Mouse (Mus musculus) limb, embryonic 12.5 days (tissue): Measurements from ENCODE around the gene Ninj1. TPM values are rescaled to one million over a fixed set of nuclear protein-coding genes. Genes with fewer than 3 reads are reported as not detected.

ENCODE experiments used
- ATAC-seq: fragments of 200-750 bp; cut with Nextera tagmentation; 2 replicates; pipeline ENCODE4 v1.8.0; 2017; ENCODE audit warnings: low read depth, moderate TSS enrichment; ENCODE audit not compliant: insufficient number of reproducible peaks, insufficient read depth, low FRiP score, low TSS enrichment
- H3K27ac ChIP-seq: fragments of 300-500 bp; sonication (generic); 2 replicates; pipeline ENCODE4 v1.5.1; 2016; ENCODE audit warnings: mild to moderate bottlenecking, moderate library complexity
- H3K27me3 ChIP-seq: fragments of 300-500 bp; sonication (generic); 2 replicates; pipeline ENCODE4 v1.6.1; 2016; ENCODE audit warnings: mild to moderate bottlenecking, moderate library complexity
- H3K36me3 ChIP-seq: fragments of 300-500 bp; sonication (generic); 2 replicates; pipeline ENCODE4 v1.6.1; 2016; ENCODE audit warnings: mild to moderate bottlenecking, moderate library complexity
- H3K4me1 ChIP-seq: fragments of 300-500 bp; sonication (generic); replicated peaks from 2 replicates; pipeline ENCODE4 v1.6.1; 2016
- H3K4me2 ChIP-seq: fragments of 300-500 bp; sonication (generic); 2 replicates; pipeline ENCODE4 v1.6.1; 2016; ENCODE audit warnings: mild to moderate bottlenecking, moderate library complexity
- H3K4me3 ChIP-seq: fragments of 300-500 bp; sonication (generic); replicated peaks from 2 replicates; pipeline ENCODE4 v1.5.1; 2016; ENCODE audit warnings: mild to moderate bottlenecking
- H3K9ac ChIP-seq: fragments of 300-500 bp; sonication (generic); replicated peaks from 2 replicates; pipeline ENCODE4 v1.6.1; 2016; ENCODE audit warnings: mild to moderate bottlenecking, moderate library complexity
- H3K9me3 ChIP-seq: fragments of 300-500 bp; sonication (generic); 2 replicates; pipeline ENCODE4 v1.6.1; 2016; ENCODE audit warnings: mild to moderate bottlenecking, moderate library complexity
- WGBS: fragments of 180-500 bp; shearing (Covaris S2); methylation state at CpG from one replicate; pipeline ENCODE4 v1.1.7; 2016; 5-methylcytosine and 5-hydroxymethylcytosine counted together
- polyA plus RNA-seq: library from polyadenylated mRNA; unstranded; fragments of >200 nt; fragmentation: Nextera tagmentation; extraction: Ambion mirVana; gene quantifications from 2 replicates; pipeline ENCODE4 v1.2.1, GENCODE M21; 2016

The Ninj1 gene
- polyA plus RNA-seq, 1 experiment from 2014 or later = 31.4 TPM

DNA sequence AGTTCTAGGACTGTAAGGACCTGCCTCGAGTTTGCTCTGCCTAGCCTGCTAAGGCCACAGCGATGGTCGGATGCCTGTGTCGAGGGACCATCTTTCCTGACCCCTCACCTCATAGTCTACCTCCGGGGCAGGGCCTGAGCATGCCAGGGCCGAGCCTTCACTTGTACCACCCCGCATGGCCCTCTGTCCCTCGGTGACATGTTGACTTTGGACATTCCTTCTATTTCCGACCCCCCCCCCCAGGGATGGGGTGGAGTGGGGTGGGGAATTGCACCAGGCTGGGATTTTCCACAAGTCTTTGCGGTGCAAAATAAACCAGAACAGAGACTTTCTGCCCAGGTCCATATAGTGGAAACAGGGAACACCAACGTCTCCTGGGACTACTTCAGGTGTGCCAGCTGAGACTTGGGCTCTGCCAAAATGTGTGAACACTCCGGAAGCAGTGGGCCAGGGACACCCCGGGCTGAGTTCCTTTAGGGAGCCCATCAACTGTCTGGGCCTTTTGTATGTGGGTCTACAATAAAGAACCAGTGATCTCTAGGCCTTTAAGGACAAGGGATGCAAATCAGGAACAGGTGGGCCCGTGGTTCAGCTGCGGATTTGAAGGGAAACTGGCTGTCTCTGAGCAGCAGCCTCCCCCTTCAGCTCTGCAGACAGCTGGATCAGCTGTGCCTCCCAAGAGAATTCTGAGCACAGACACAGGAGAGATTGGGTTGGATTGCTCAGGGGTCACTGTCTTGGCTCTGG is 1.1 kb downstream of the Ninj1 start:
- H3K9me3 ChIP-seq = no peaks in the 10 kb centered on the region
- H3K27ac ChIP-seq = no peak overlapping the region
- ATAC-seq = 0 out of 2 replicates have a peak, but pooled peaks have one; percentile 0
- H3K27me3 ChIP-seq = 0 out of 2 replicates have a peak, but pooled peaks cover 8% of the 10 kb centered on the region
- H3K36me3 ChIP-seq = no peaks in the 10 kb centered on the region
- WGBS = 19% methylated on average over 15 of the region's 15 CpGs
- peak overlapping the region; percentile 64; the same call in 1 of the 2 replicates for H3K9ac ChIP-seq
- peak overlapping the region; percentile 99 for H3K4me2 ChIP-seq
- H3K4me1 ChIP-seq = peaks cover 46% of the 10 kb centered on the region
- peak overlapping the region; percentile 77 for H3K4me3 ChIP-seq

DNA sequence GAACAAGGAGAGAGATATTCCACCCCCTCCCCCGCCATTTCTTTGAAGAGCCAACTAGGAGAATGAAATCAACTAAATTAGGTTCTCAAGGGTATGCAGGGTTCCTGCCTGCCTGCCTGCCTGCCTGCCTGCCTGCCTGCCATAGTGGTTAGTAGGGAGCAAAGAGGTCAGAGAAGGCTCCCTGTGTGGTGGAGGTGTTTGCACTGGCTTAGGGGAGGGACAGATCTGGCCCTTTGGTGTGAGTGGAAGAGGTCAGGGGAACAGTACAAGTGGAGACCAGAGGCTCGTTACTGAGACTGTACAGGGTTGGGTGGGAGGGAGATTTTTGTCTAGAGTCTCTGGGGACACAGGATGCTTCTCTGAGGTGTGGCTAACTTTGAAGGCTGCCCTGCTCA is 1.7 kb downstream of the Ninj1 start:
- Histone ChIP-seq H3K27ac (no peak overlapping the region), H3K9ac (no peak overlapping the region), H3K4me3 (no peak overlapping the region), H3K9me3 (no peaks in the 10 kb centered on the region), H3K27me3 (0 out of 2 replicates have a peak, but pooled peaks cover 8% of the 10 kb centered on the region), H3K4me2 (peak overlapping the region; percentile 99; the same call in 1 of the 2 replicates), H3K36me3 (no peaks in the 10 kb centered on the region), H3K4me1 (peaks cover 46% of the 10 kb centered on the region)
- WGBS = 56% methylated on average over 2 of the region's 2 CpGs
- ATAC-seq = no peak

DNA sequence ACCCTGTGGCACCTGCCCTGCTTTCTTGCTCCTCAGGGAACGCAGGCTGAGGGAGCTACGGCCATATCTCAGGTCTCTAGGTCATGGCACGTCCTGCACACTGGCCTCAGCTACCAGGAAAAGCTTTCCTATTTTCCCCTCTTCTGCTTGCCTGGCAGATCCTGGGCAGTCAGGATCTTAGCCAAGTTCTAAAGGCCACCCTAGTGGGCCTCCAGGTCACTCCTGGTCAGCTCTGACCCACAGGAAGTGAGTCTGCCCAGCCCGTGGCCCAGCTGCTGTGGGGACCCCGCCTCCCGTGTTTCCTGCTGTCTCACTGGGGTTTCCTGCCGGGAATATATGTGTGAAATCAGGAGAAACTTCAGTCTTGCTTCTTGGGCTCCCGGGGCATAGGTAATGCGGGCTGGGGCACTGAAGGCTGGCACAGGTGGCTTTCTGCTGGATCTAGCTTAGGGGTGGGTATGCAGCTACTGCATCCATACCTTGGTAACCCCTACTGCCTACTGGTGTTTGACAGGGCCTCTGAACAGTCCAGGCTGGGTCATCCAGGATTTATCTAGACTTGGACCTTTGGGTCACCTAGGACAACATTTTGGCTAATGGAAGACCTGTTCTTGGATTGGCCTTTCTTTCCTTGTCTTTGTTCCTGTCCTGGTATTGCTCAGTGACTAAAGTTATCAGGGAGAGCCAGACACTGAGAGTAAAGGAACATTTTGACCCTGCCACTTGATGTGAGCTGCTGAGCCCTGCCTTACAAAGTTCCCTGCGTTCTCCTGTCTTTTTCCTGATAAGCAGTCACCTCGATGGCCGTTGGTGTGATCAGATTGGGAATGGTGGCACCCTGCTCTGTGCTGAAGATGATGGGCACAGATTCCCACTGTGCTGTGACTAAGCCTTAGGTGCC is 2.9 kb downstream of the Ninj1 start:
- H3K9me3 ChIP-seq = no peaks in the 10 kb centered on the region
- WGBS = 70% methylated on average over 12 of the region's 12 CpGs
- no peak overlapping the region for H3K9ac ChIP-seq
- no peak for ATAC-seq
- H3K4me3 ChIP-seq = no peak overlapping the region
- peaks cover 4% of the 10 kb centered on the region; the same call in 1 of the 2 replicates for H3K36me3 ChIP-seq
- no peak overlapping the region for H3K4me2 ChIP-seq
- H3K27me3 ChIP-seq = 0 out of 2 replicates have a peak, but pooled peaks cover 8% of the 10 kb centered on the region
- H3K4me1 ChIP-seq = peaks cover 46% of the 10 kb centered on the region
- no peak overlapping the region for H3K27ac ChIP-seq

DNA sequence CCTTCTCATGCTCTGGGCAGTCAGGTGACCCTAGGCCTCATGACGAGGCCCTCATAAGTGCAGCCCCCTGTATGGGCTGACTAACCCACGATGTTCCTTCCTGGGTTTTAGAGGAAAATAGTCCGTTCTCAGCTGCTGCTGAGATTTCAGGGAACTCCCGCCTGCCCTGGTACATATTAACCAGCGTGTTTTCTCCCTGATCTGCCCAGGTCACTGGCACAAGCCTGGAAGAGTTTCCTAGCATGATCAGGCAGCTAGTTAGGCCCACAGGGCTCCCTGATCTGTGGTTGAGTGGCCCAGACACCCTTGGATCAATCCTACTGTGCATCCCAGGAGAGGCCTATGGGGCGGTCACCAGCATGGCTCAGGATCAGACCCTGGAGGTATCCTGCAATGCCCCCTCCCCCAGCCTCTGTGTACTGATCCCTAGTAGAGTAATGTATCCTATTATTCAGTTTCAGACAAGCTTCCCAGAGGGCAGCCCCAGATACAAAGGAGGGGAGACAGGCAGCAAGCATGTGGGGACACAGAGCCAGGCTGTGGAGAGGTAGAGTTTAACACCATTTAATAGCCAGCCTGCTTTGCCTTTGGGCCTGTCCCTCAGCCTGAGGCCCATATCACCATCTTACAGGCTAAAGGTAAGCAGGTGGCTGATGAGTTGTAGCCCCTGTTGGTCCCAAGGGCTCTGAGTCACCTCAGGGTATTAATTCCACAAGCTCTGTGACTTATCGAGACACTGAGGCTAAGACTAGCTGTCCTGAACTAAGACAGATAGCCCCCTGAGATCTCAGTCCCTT is 3.8 kb downstream of the Ninj1 start:
- Histone ChIP-seq H3K4me1 (peaks cover 46% of the 10 kb centered on the region), H3K4me2 (no peak overlapping the region), H3K36me3 (peaks cover 11% of the 10 kb centered on the region; the same call in 1 of the 2 replicates), H3K9me3 (no peaks in the 10 kb centered on the region), H3K9ac (no peak overlapping the region), H3K27ac (no peak overlapping the region), H3K27me3 (0 out of 2 replicates have a peak, but pooled peaks cover 8% of the 10 kb centered on the region), H3K4me3 (no peak overlapping the region)
- 73% methylated on average over 7 of the region's 7 CpGs for WGBS
- no peak for ATAC-seq

DNA sequence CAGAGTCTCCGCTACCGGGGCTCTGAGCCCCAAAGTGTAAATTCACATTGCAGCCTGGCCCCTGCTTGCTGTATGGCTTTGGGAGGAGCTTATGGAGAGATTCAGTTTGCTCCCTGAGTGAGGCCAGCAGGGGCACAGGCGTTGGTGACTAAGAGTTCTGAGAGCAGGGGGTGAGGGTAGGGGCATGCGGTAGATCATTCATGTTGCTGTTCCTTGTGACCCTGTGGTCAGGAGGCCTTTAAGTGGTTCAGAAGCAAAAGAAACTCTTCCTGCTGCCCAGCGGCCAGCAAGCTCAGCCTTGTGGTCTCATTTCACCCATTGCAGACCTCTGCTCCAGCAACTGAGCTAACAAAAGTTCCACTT is 4.4 kb downstream of the Ninj1 start:
- Histone ChIP-seq H3K9me3 (no peaks in the 10 kb centered on the region), H3K4me3 (no peak overlapping the region), H3K4me1 (peaks cover 45% of the 10 kb centered on the region), H3K9ac (no peak overlapping the region), H3K36me3 (peaks cover 14% of the 10 kb centered on the region; the same call in 1 of the 2 replicates), H3K27ac (no peak overlapping the region), H3K4me2 (no peak overlapping the region), H3K27me3 (0 out of 2 replicates have a peak, but pooled peaks cover 8% of the 10 kb centered on the region)
- ATAC-seq = no peak
- WGBS = 53% methylated on average over 5 of the region's 5 CpGs

DNA sequence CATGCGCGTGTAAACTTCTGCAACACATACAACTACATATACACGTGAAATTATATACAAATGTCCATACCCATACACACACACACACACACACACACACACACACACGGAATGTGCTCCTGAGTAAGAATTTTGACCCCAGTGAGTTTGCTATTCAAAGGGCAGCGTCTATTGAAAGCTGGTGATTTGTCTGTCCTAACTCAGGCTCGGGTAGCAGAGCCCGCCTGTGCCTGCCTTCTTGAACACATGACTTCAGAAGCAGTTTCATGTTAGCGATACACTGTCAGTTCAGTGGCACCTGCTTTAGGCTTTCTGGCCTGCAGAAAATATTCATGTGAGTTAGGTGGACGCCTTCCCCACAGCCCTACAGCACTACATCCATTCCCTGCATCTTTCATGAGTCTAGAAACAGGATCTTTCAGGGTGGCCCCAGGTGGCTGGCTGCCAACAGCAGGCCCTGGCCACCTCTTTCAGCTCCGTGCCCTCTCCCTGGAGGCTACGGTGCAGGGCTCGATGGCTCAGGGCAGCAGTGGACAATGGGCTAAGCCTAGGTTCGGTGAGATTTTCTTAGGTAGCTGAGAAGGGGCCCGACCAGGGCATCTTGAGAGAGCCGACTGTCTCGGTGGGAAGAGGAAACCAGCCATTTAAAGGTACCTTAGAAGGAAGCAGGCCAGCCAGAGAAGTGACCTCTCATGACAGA is 5.0 kb downstream of the Ninj1 start:
- 0 out of 2 replicates have a peak, but pooled peaks cover 8% of the 10 kb centered on the region for H3K27me3 ChIP-seq
- peaks cover 40% of the 10 kb centered on the region for H3K4me1 ChIP-seq
- H3K36me3 ChIP-seq = peaks cover 14% of the 10 kb centered on the region; the same call in 1 of the 2 replicates
- 0 out of 2 replicates have a peak overlapping the region, but pooled peaks have one; percentile 29 for H3K27ac ChIP-seq
- H3K4me3 ChIP-seq = no peak overlapping the region
- H3K9ac ChIP-seq = 0 out of 2 replicates have a peak overlapping the region, but pooled peaks have one; percentile 2
- no peak for ATAC-seq
- no peak overlapping the region for H3K4me2 ChIP-seq
- H3K9me3 ChIP-seq = no peaks in the 10 kb centered on the region
- WGBS = 79% methylated on average over 16 of the region's 16 CpGs

DNA sequence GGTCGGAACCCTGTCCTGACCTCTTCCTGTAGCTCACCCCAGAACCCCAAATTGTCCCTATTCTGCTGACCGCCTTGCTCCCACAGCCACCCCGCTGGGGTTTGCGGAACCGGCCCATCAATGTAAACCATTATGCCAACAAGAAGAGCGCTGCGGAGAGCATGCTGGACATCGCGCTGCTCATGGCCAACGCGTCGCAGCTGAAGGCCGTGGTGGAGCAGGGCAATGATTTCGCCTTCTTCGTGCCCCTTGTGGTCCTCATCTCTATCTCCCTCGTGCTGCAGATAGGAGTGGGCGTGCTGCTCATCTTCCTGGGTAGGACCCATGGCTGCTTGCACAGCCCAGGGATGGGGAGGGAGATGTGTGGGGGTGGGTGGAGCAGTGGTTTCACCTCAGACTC is 6.4 kb downstream of the Ninj1 start:
- H3K27ac ChIP-seq = no peak overlapping the region
- 94% methylated on average over 17 of the region's 17 CpGs for WGBS
- H3K4me3 ChIP-seq = no peak overlapping the region
- no peaks in the 10 kb centered on the region for H3K27me3 ChIP-seq
- ATAC-seq = no peak
- H3K36me3 ChIP-seq = peaks cover 14% of the 10 kb centered on the region; the same call in 1 of the 2 replicates
- H3K9me3 ChIP-seq = no peaks in the 10 kb centered on the region
- no peak overlapping the region for H3K9ac ChIP-seq
- peaks cover 28% of the 10 kb centered on the region for H3K4me1 ChIP-seq
- H3K4me2 ChIP-seq = no peak overlapping the region

DNA sequence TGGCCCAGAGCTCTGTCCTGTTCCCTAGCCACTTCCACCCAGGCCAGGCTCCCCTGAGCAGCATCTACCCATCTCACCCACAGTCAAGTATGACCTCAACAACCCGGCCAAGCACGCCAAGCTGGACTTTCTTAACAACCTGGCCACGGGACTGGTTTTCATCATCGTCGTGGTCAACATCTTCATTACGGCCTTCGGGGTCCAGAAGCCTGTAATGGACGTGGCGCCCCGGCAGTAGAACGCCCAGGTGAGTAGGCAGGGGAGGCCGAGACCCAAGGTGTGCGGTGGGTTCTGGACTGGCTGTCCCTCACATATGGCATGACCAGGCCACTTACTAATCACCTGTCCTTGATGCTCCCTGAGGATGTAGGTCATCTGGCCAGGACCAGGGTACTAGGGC is 7.5 kb downstream of the Ninj1 start:
- no peak overlapping the region for H3K27ac ChIP-seq
- H3K9ac ChIP-seq = no peak overlapping the region
- H3K4me2 ChIP-seq = no peak overlapping the region
- H3K9me3 ChIP-seq = no peaks in the 10 kb centered on the region
- H3K4me1 ChIP-seq = peaks cover 16% of the 10 kb centered on the region
- peaks cover 14% of the 10 kb centered on the region; the same call in 1 of the 2 replicates for H3K36me3 ChIP-seq
- ATAC-seq = no peak
- no peak overlapping the region for H3K4me3 ChIP-seq
- no peaks in the 10 kb centered on the region for H3K27me3 ChIP-seq
- 93% methylated on average over 13 of the region's 13 CpGs for WGBS

DNA sequence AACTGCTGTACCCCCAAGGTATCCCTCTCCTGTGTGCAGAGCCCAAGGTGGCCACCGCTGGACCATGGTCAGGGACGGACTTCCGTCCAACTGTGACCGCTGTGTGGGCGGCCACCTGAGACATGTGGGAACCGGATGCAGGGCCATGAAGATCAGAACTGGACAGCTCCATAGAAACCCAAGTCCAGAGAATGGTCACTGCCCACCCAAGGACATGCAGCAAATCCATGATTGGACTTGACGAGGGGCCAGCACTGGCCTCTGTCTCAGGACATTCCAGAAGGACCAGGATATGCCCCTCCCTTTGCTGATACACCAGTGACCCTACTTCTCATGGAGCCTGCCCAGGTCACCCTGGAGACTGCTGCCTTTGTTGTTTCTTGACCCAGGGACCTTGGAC is 8.4 kb downstream of the Ninj1 start:
- ATAC-seq = no peak
- no peaks in the 10 kb centered on the region for H3K27me3 ChIP-seq
- no peak overlapping the region for H3K27ac ChIP-seq
- no peak overlapping the region for H3K4me3 ChIP-seq
- H3K9me3 ChIP-seq = no peaks in the 10 kb centered on the region
- H3K9ac ChIP-seq = no peak overlapping the region
- H3K4me2 ChIP-seq = no peak overlapping the region
- peaks cover 16% of the 10 kb centered on the region for H3K4me1 ChIP-seq
- H3K36me3 ChIP-seq = peaks cover 14% of the 10 kb centered on the region; the same call in 1 of the 2 replicates
- WGBS = 94% methylated on average over 7 of the region's 7 CpGs

DNA sequence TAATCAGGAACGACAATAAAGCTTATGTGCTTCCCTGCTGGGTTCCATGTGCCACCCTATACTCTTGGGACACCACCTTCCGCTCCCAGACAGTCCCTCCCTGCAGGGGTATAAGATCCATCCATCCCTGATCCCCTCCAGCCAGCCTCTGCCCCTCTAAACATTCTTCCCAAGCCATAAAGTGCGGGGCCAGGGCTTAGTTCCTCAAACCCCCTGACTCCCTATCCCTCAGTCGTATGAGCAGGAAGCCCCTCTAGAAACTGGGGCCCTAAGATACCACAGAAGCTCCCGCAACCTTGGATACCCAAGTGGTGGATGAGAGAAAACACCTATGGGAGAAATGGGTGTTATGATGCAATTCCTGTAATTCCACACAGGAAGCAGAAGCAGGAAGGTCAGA is 8.9 kb downstream of the Ninj1 start:
- 77% methylated on average over 5 of the region's 5 CpGs for WGBS

More for the DNA sequence above, 8.9 kb downstream of the Ninj1 start:
- Histone ChIP-seq H3K27ac (no peak overlapping the region), H3K9ac (no peak overlapping the region), H3K4me2 (no peak overlapping the region), H3K4me3 (no peak overlapping the region), H3K36me3 (peaks cover 14% of the 10 kb centered on the region; the same call in 1 of the 2 replicates), H3K27me3 (no peaks in the 10 kb centered on the region), H3K9me3 (no peaks in the 10 kb centered on the region), H3K4me1 (peaks cover 12% of the 10 kb centered on the region)
- ATAC-seq = no peak
